Mouse (Mus musculus) lung, adult 2 months (tissue): ENCODE data around the gene Plekha8.

Experiments used
- CTCF ChIP-seq: fragments of 200-500 bp; IDR thresholded peaks from 2 replicates; pipeline ENCODE4 v1.5.1; 2011; ENCODE audit warnings: mild to moderate bottlenecking, low read length, control low read depth; ENCODE audit not compliant: insufficient read depth
- POLR2A ChIP-seq: fragments of 200-500 bp; IDR thresholded peaks from 2 replicates; pipeline ENCODE4 v1.6.1; 2011; ENCODE audit warnings: low read depth, mild to moderate bottlenecking, control low read depth, low read length, borderline replicate concordance; ENCODE audit errors: extremely low read depth

- no peak for TF ChIP-seq CTCF
- TF ChIP-seq POLR2A: no peak
Observed at GRCm38 (mm10) chr6:54587683-54588082, 7.2 kb upstream of the Plekha8 start.
